Mouse (Mus musculus) thymus, adult 2 months (tissue): ENCODE data around the gene Klf2.

Source experiments
- CTCF ChIP-seq: fragments of 200-500 bp; IDR thresholded peaks from 2 replicates; pipeline ENCODE4 v1.5.1; 2012; ENCODE audit warnings: mild to moderate bottlenecking, control low read depth, low read length, moderate library complexity, borderline replicate concordance; ENCODE audit not compliant: control insufficient read depth, poor library complexity, insufficient read depth; ENCODE audit errors: extremely low read depth
- POLR2A ChIP-seq: fragments of 200-500 bp; IDR thresholded peaks from 2 replicates; pipeline ENCODE4 v1.6.1; 2012; ENCODE audit warnings: mild to moderate bottlenecking, low read length, control low read depth, moderate library complexity; ENCODE audit not compliant: control insufficient read depth, poor library complexity, insufficient read depth; ENCODE audit errors: extremely low read depth

DNA sequence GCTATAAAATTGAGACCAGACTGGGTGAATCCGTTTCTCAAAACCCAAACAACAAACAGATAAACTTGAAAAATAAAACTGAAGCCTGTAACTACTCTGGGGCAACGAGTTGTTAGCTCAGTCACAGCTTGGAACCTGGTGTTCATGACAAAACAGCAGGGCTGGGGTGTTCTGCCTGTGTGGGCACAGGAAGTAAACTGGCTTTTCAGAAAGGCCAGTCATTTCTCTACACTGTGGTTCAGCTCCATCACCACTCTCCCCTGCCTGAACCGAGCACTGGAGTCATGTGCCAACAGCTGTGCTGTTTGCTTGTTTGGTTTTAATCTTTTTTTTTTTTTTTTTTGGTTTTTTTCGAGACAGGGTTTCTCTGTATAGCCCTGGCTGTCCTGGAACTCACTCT, 24.9 kb downstream of the Klf2 start:
- no peak for TF ChIP-seq POLR2A
- no peak for TF ChIP-seq CTCF
